Mouse (Mus musculus): Measurements from ENCODE around the gene Pilrb1.
"Not testable (repeated sequence)": the region's sequence is repeated elsewhere in the genome, so short reads cannot be mapped to it uniquely, and the experiment has no call there.

The Pilrb1 gene

GRCm38 (mm10) chr5:137857960-137858710, at the start of gene Pilrb1:
TSS of gene Pilrb1 (minus strand) at chr5:137858106.
- not testable (repeated sequence) for DNase-seq

GRCm38 (mm10) chr5:137897812-137898211, 39.9 kb upstream of the Pilrb1 start:
- DNase-seq, result no peak

- no peak for DNase-seq
These were observed 35.0 kb upstream of the Pilrb1 start for GRCm38 (mm10) chr5:137892954-137893353.

GRCm38 (mm10) chr5:137887666-137888065, 29.8 kb upstream of the Pilrb1 start:
- no peak for DNase-seq

- DNase-seq, result peak; percentile 26
These were observed 28.0 kb upstream of the Pilrb1 start for GRCm38 (mm10) chr5:137885894-137886293.

- no peak for DNase-seq
These were observed 25.4 kb upstream of the Pilrb1 start for GRCm38 (mm10) chr5:137883345-137883744.

GRCm38 (mm10) chr5:137882922-137883321, 25.0 kb upstream of the Pilrb1 start:
- DNase-seq, result no peak

GRCm38 (mm10) chr5:137877860-137878259, 20.0 kb upstream of the Pilrb1 start:
- no peak for DNase-seq

GRCm38 (mm10) chr5:137875054-137875453, 17.1 kb upstream of the Pilrb1 start:
- DNase-seq, result no peak

GRCm38 (mm10) chr5:137872381-137872702, 14.4 kb upstream of the Pilrb1 start:
- not testable (repeated sequence) for DNase-seq

- DNase-seq, result not testable (repeated sequence)
These were observed 13.9 kb upstream of the Pilrb1 start, which contains the start of gene Pilrb2 for GRCm38 (mm10) chr5:137871644-137872380. TSS of gene Pilrb2 (minus strand) at chr5:137871815.

GRCm38 (mm10) chr5:137868600-137868999, 10.7 kb upstream of the Pilrb1 start:
- DNase-seq, result not testable (repeated sequence)

GRCm38 (mm10) chr5:137864008-137864407, 6.1 kb upstream of the Pilrb1 start:
- not testable (repeated sequence) for DNase-seq

GRCm38 (mm10) chr5:137856870-137857269, 1.0 kb downstream of the Pilrb1 start:
- not testable (repeated sequence) for DNase-seq

GRCm38 (mm10) chr5:137854907-137855306, 3.0 kb downstream of the Pilrb1 start:
- not testable (repeated sequence) for DNase-seq

- not testable (repeated sequence) for DNase-seq
These were observed 7.6 kb downstream of the Pilrb1 start for GRCm38 (mm10) chr5:137850313-137850712.

GRCm38 (mm10) chr5:137837110-137837509, 20.8 kb downstream of the Pilrb1 start:
- not testable (repeated sequence) for DNase-seq

GRCm38 (mm10) chr5:137836611-137837010, 21.3 kb downstream of the Pilrb1 start:
- no peak for DNase-seq

- DNase-seq, result not testable (repeated sequence)
These were observed 21.9 kb downstream of the Pilrb1 start, which contains the start of gene Pilra for GRCm38 (mm10) chr5:137835966-137836520. TSS of gene Pilra (minus strand) at chr5:137836281.

GRCm38 (mm10) chr5:137833500-137833899, 24.4 kb downstream of the Pilrb1 start:
- DNase-seq, result no peak

- DNase-seq, result no peak
These were observed 26.4 kb downstream of the Pilrb1 start for GRCm38 (mm10) chr5:137831506-137831905.

GRCm38 (mm10) chr5:137831106-137831505, 26.8 kb downstream of the Pilrb1 start:
- no peak for DNase-seq

GRCm38 (mm10) chr5:137830238-137830637, 27.7 kb downstream of the Pilrb1 start:
- DNase-seq, result no peak

GRCm38 (mm10) chr5:137828694-137829093, 29.2 kb downstream of the Pilrb1 start:
- DNase-seq, result no peak
